Mouse (Mus musculus) spleen, adult 2 months (tissue): ENCODE data around the gene Myh8. TPM values are rescaled to one million over a fixed set of nuclear protein-coding genes. Genes with fewer than 3 reads are reported as not detected.

ENCODE experiments used
- DNase-seq, 2 experiments: peaks; one replicate each; pipeline versions ENCODE4 v3.0.0 to v3.0.0-alpha.2; 2012 to 2021; ENCODE audit warnings: low spot score in 2 of 2, low read depth in 1 of 2
- H3K27ac ChIP-seq: fragments of 200-500 bp; 2 replicates; pipeline ENCODE4 v1.5.1; 2012; ENCODE audit warnings: low read length, inconsistent platforms; ENCODE audit not compliant: insufficient read depth
- H3K27me3 ChIP-seq: fragments of 200-500 bp; 2 replicates; pipeline ENCODE4 v1.6.1; 2012; ENCODE audit warnings: mild to moderate bottlenecking, moderate library complexity, low read length, inconsistent platforms; ENCODE audit not compliant: control insufficient read depth, insufficient read depth
- H3K36me3 ChIP-seq: fragments of 200-500 bp; 2 replicates; pipeline ENCODE4 v1.6.1; 2012; ENCODE audit warnings: mild to moderate bottlenecking, low read length, inconsistent platforms; ENCODE audit not compliant: control insufficient read depth, insufficient read depth
- H3K4me1 ChIP-seq: fragments of 200-500 bp; 2 replicates; pipeline ENCODE4 v1.6.1; 2011; ENCODE audit warnings: inconsistent platforms; ENCODE audit not compliant: control insufficient read depth, insufficient read depth, insufficient read length
- H3K4me3 ChIP-seq: fragments of 200-500 bp; 2 replicates; pipeline ENCODE4 v1.5.1; 2011; ENCODE audit warnings: mild to moderate bottlenecking, inconsistent platforms; ENCODE audit not compliant: insufficient read depth, insufficient read length; ENCODE audit errors: extremely low read depth
- CTCF ChIP-seq: fragments of 200-500 bp; IDR thresholded peaks from 2 replicates; pipeline ENCODE4 v1.5.1; 2011; ENCODE audit warnings: mild to moderate bottlenecking, inconsistent platforms; ENCODE audit not compliant: insufficient read depth, insufficient read length, insufficient replicate concordance; ENCODE audit errors: extremely low read depth
- POLR2A ChIP-seq: fragments of 200-500 bp; IDR thresholded peaks from 2 replicates; pipeline ENCODE4 v1.6.1; 2011; ENCODE audit warnings: low read depth, low read length, inconsistent platforms
- WGBS: fragments of 180-500 bp; shearing (Covaris S2); methylation state at CpG from one replicate; pipeline ENCODE4 v1.1.7; 2018; 5-methylcytosine and 5-hydroxymethylcytosine counted together
- polyA plus RNA-seq: library from polyadenylated mRNA; depleted of rRNA; stranded (reverse); fragments of >200 nt; gene quantifications from 2 replicates; pipeline ENCODE4 v1.2.3, GENCODE M21; 2012

The Myh8 gene
- polyA plus RNA-seq, 1 experiment, result 0.06 TPM

DNA sequence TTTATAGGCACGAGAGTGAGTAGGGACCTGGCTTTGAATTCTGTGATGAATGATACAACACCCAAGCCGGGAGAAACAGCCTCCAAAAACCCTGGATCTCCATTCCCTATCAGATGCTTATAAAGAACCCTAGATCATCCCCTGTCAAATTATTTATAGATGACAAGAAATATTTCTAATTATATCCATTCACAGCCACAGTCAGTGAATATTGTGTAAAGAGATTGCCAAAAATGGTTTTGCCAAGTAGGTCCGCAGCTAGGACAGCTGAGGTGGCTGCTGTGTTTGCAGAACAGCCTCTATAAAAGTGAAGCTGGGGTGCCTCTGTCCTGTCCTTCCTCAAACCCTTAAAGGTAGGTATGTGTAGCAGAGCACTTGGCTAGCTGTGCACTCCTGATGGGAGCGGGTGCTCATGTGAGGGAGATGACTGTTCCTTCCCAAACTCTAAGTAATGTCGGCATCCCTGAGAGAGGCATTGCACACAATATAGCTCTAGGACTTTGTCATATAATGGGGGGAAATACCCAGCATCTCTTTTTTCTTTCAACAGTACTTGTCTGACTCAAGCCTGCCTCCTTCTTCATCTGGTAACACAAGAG, 39.3 kb upstream of the Myh8 start, which contains the start of gene Myh4:
TSS of gene Myh4 (plus strand) at position 549 of the 599 bp plus-strand sequence.
- no peak for DNase-seq
- WGBS, result 90% methylated on average over 5 of the region's 5 CpGs
- Histone ChIP-seq H3K4me1 (no peaks in the 10 kb centered on the region), H3K27ac (no peak within 1 kb of the TSS), H3K4me3 (no peak within 1 kb of the TSS), H3K36me3 (no peaks in the 10 kb centered on the region), H3K27me3 (no peaks in the 10 kb centered on the region)
- TF ChIP-seq POLR2A (no peak), CTCF (no peak)

DNA sequence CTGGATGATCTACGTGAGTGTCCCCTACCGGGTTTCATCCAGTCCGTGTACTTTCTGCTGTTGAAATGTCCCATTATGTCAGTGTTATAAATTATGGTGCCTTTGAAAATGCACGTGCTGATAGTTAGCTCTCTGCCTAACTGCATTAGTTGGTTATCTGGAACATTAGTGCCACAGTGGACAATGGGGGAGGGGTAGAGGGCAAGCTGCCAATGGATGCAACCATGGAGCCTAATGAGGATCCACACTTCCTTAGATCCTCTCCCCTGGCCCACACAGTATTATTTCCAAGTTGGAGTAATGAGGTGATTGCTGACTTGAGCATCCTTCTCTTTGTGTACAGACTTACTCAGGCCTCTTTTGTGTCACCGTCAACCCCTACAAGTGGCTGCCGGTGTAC, 35.9 kb upstream of the Myh8 start:
- no peak for DNase-seq
- no peaks in the 10 kb centered on the region for H3K27me3 ChIP-seq
- no peak overlapping the region for H3K27ac ChIP-seq
- no peak overlapping the region for H3K4me3 ChIP-seq
- no peaks in the 10 kb centered on the region for H3K4me1 ChIP-seq
- TF ChIP-seq CTCF (no peak), POLR2A (no peak)
- H3K36me3 ChIP-seq, result no peaks in the 10 kb centered on the region
- 88% methylated on average over 6 of the region's 6 CpGs for WGBS

DNA sequence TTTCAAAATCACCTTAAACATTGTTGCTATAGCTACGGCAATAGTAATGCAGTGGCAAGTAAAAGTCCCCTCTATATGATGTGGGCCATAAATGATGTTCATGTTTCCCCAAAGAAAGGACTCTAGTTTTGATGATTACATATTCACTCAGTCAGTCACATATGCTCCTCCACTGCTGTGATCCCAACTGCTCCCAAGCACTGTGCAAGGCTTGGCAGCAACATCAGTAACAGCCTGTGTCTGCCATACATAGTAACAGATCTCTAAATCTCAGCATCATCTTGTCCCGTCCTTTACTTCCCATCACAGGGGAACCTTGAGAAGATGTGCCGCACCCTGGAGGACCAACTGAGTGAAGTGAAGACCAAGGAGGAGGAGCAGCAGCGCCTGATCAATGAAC, 23.2 kb upstream of the Myh8 start:
- TF ChIP-seq CTCF, result no peak
- no peak for TF ChIP-seq POLR2A
- Histone ChIP-seq H3K27me3 (no peaks in the 10 kb centered on the region), H3K27ac (no peak overlapping the region), H3K36me3 (no peaks in the 10 kb centered on the region), H3K4me1 (no peaks in the 10 kb centered on the region), H3K4me3 (no peak overlapping the region)
- 91% methylated on average over 4 of the region's 4 CpGs for WGBS
- DNase-seq, result no peak

DNA sequence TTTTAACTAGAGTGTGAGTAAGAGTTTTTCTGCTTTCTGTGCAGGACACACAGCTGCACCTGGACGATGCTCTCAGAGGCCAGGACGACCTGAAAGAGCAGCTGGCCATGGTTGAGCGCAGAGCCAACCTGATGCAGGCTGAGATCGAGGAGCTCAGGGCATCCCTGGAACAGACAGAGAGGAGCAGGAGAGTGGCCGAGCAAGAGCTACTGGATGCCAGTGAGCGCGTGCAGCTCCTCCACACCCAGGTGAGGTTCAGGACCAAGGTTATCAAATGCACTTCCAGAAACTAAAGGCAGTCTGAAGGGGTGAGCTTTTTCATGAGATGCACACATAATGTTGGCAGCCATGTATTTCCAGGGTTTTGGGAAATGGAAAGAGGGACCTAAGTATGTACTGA, 19.9 kb upstream of the Myh8 start:
- no peak overlapping the region for H3K4me3 ChIP-seq
- no peak overlapping the region for H3K27ac ChIP-seq
- no peak for DNase-seq
- no peaks in the 10 kb centered on the region for H3K27me3 ChIP-seq
- no peaks in the 10 kb centered on the region for H3K4me1 ChIP-seq
- WGBS, result 82% methylated on average over 7 of the region's 7 CpGs
- H3K36me3 ChIP-seq, result no peaks in the 10 kb centered on the region
- TF ChIP-seq CTCF, result no peak
- no peak for TF ChIP-seq POLR2A

- Histone ChIP-seq H3K36me3 (no peaks in the 10 kb centered on the region), H3K27me3 (no peaks in the 10 kb centered on the region), H3K4me1 (no peaks in the 10 kb centered on the region), H3K4me3 (no peak overlapping the region), H3K27ac (no peak overlapping the region)
- WGBS, result 76% methylated on average over 6 of the region's 6 CpGs
- DNase-seq, result no peak
- TF ChIP-seq CTCF (no peak), POLR2A (no peak)
These were observed 16.0 kb upstream of the Myh8 start for GRCm38 (mm10) chr11:67260956-67261355.

DNA sequence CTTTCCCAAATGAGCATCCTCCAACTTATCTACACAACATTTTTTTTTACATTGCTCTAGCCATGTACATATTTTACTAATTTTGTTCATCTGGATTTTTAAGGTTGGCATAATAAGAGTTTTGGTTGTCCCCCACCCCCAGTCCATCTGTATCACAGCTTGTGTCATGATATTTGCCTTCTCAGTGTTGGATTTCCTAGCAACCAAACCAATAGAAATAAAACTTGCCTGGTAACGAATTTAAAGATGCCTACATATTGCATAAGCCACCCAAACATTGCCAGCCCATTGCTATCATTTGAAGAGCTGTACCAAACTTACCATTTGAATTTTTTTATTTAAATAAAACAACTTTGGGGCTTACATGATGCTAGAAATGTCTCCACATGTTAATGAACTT, 16.5 kb downstream of the Myh8 start:
- TF ChIP-seq CTCF, result no peak
- TF ChIP-seq POLR2A, result no peak
- WGBS, result 68% methylated on average over 1 of the region's 1 CpGs
- no peak overlapping the region for H3K4me3 ChIP-seq

GRCm38 (mm10) chr11:67313733-67314452, 37.0 kb downstream of the Myh8 start:
- Histone ChIP-seq H3K4me1 (no peaks in the 10 kb centered on the region), H3K4me3 (no peak overlapping the region), H3K27ac (no peak overlapping the region), H3K36me3 (no peaks in the 10 kb centered on the region), H3K27me3 (no peaks in the 10 kb centered on the region)
- 62% methylated on average over 15 of the region's 15 CpGs for WGBS
- TF ChIP-seq CTCF, result no peak
- no peak for TF ChIP-seq POLR2A
- no peak for DNase-seq

More for the DNA sequence above, 16.5 kb downstream of the Myh8 start:
- DNase-seq, result no peak
- Histone ChIP-seq H3K36me3 (no peaks in the 10 kb centered on the region), H3K27ac (no peak overlapping the region), H3K4me1 (no peaks in the 10 kb centered on the region), H3K27me3 (no peaks in the 10 kb centered on the region)
